Mouse (Mus musculus) CH12.LX (cell line): Measurements from ENCODE around the gene Acot7.

Source experiments
- BHLHE40 ChIP-seq: IDR thresholded peaks from 2 replicates; pipeline ENCODE4 v1.6.1; 2011; ENCODE audit warnings: mild to moderate bottlenecking, low read depth, low read length, improper control_type of control experiment
- CTCF ChIP-seq, 2 experiments: IDR thresholded peaks in 1 of 2; conservative IDR thresholded peaks in 1 of 2; 2 replicates each; pipeline ENCODE4 v1.5.1; 2011 to 2012; ENCODE audit warnings: low read depth in 2 of 2, low read length in 2 of 2, improper control_type of control experiment in 1 of 2, inconsistent platforms in 1 of 2, mild to moderate bottlenecking in 1 of 2, moderate library complexity in 1 of 2
- GABPA ChIP-seq: IDR thresholded peaks from 2 replicates; pipeline ENCODE4 v1.6.1; 2012; ENCODE audit warnings: low read depth, low read length, improper control_type of control experiment, inconsistent platforms; ENCODE audit not compliant: insufficient replicate concordance
- NELFE ChIP-seq: IDR thresholded peaks from 2 replicates; pipeline ENCODE4 v1.6.1; 2011; ENCODE audit warnings: low read depth, low read length, improper control_type of control experiment
- ZC3H11A ChIP-seq: IDR thresholded peaks from 2 replicates; pipeline ENCODE4 v1.6.1; 2012; ENCODE audit warnings: low read depth, mild to moderate bottlenecking, inconsistent platforms, low read length, improper control_type of control experiment

DNA sequence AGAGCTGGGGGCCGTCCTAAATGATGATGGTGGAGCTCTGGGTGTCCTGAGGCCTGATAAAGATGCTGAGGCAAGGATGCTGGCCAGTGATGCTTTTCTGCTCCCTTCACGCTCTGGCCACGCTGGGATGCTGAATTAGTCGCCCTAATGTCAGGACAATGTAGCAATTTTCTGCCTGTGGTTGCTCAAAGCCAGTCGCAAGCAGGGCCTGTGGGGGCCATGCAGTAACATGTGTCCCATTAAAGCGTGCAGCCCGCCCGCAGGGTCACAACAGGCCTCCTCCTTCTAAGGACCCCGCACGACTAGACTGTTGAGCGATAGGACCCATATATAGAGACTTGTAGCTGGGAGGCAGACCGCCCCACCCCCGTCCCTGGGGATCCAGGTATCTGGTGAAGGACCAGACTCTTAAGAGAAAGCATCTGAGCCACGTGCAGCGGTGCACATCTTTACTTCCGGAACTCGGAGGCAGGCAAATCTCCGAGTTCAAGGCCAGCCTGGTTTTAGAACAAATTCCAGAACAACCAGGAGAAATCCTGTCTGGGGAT is 110.5 kb downstream of the Acot7 start:
- TF ChIP-seq CTCF (conservative IDR thresholded peaks at IDR 0.05 in 1 of 2, IDR thresholded peaks at IDR 0.05 in 1 of 2; ENCODE audit: low read depth in 2 of 2, low read length in 2 of 2) = no peak
- TF ChIP-seq BHLHE40 = no peak
- TF ChIP-seq GABPA = no peak
- no peak for TF ChIP-seq ZC3H11A
- no peak for TF ChIP-seq NELFE
